Mouse (Mus musculus): ENCODE measurements at regions not wholly inside any gene's neighbourhood (a gene's known extent, or its start where the extent isn't known, plus 50 kb on each side); places are given as distances from the start of the nearest gene placed in this dataset.

DNA sequence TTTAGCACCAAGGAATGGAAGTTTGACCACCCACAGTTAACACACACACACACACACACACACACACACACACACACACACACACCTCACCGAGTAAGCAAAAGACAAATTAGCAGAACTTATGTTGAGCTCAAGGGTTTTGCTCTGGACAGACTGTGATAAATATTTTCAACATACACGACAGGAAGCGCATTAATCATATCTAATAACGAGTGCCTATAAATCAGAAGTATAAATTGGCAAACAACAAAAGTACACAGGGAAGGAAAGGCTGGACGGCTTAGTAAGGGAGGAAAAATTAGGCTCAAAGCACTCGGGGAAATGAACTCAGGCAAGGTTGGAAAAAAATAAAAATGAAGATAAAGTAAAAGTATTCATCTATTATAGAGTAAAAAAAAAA is 50.8 kb upstream of the Mphosph6 start:
- DNase-seq (ENCODE audit: extremely low read depth) = no peak
- Histone ChIP-seq H3K9ac (ENCODE audit: insufficient read depth, low read depth) (no peak overlapping the region), H3K27ac (ENCODE audit: insufficient read depth, low read depth) (no peak overlapping the region), H3K4me2 (ENCODE audit: insufficient read depth, low read depth, poor library complexity, severe bottlenecking) (no peak overlapping the region), H3K36me3 (replicated peaks in 1 of 2; ENCODE audit: control insufficient read depth in 1 of 2, insufficient read depth in 1 of 2, low read length in 1 of 2) (no peaks in the 10 kb centered on the region), H3K4me3 (replicated peaks in 1 of 3; ENCODE audit: low read depth in 2 of 3, low read length in 2 of 3, poor library complexity in 1 of 3) (no peak overlapping the region), H3K27me3 (replicated peaks) (no peaks in the 10 kb centered on the region), H3K79me2 (replicated peaks; ENCODE audit: control insufficient read depth, extremely low read depth, insufficient read depth, poor library complexity, severe bottlenecking) (no peaks in the 10 kb centered on the region), H3K9me3 (replicated peaks; ENCODE audit: low read length) (no peaks in the 10 kb centered on the region), H3K4me1 (ENCODE audit: control insufficient read depth in 1 of 2, insufficient read depth in 2 of 2) (peaks cover 14 to 34% of the 10 kb centered on the region in 2 experiments)
- no peak for TF ChIP-seq MAZ (IDR thresholded peaks at IDR 0.05; ENCODE audit: low read depth, low read length)
- TF ChIP-seq ZNF384 (IDR thresholded peaks at IDR 0.05; ENCODE audit: low read depth, low read length) = no peak
- no peak for TF ChIP-seq MAFK (IDR thresholded peaks at IDR 0.05; ENCODE audit: insufficient replicate concordance, low read length)
- no peak for TF ChIP-seq USF2 (conservative IDR thresholded peaks at IDR 0.05; ENCODE audit: low read depth, low read length)
- no peak for TF ChIP-seq UBTF (IDR thresholded peaks at IDR 0.05; ENCODE audit: low read depth, low read length)
- no peak for TF ChIP-seq ELF1 (IDR thresholded peaks at IDR 0.05; ENCODE audit: low read depth, low read length)
- in situ Hi-C loops (cut with MboI; ENCODE audit: low pct_ligation_motif_present, low pct_unique_long_range_greater_than_20kb, low sequenced_read_pairs) (loop anchor here (25.0 kb wide), 1 partner anchor 215 kb away; no protein-coding TSS in a partner anchor), dilution Hi-C loops (cut with MboI; ENCODE audit: extremely low pct_ligation_motif_present, extremely low pct_unique_long_range_greater_than_20kb, low sequenced_read_pairs) (no loop called here)
